Mouse (Mus musculus): Measurements from ENCODE around the gene Cfdp1. TPM values are rescaled to one million over a fixed set of nuclear protein-coding genes. Genes with fewer than 3 reads are reported as not detected.
"Not testable (repeated sequence)": the region's sequence is repeated elsewhere in the genome, so short reads cannot be mapped to it uniquely, and the experiment has no call there.

The Cfdp1 gene
- polyA plus RNA-seq, 1 experiment from 2014 or later = 217 TPM

- H3K27me3 ChIP-seq (ENCODE audit: insufficient read depth, poor library complexity, severe bottlenecking) = no peaks in the 10 kb centered on the region
- peaks cover 11% of the 10 kb centered on the region; the same call in 1 of the 2 replicates for H3K4me1 ChIP-seq
- no peaks in the 10 kb centered on the region for H3K9me3 ChIP-seq
- H3K27ac ChIP-seq = peak within 1 kb of the TSS; percentile 96
- peak within 1 kb of the TSS; percentile 84 for H3K4me3 ChIP-seq
- WGBS = under 1% methylated on average over 51 of the region's 53 CpGs
- no peaks in the 10 kb centered on the region for H3K36me3 ChIP-seq
- peak; percentile 99 for DNase-seq (ENCODE audit: low spot score)
Observed at GRCm38 (mm10) chr8:111876355-111876948, 22.4 kb upstream of the Cfdp1 start, which contains the start of gene Tmem170. TSS of gene Tmem170 (minus strand) at chr8:111876750.

GRCm38 (mm10) chr8:111875758-111876157 lies 21.7 kb upstream of the Cfdp1 start:
- no peaks in the 10 kb centered on the region for H3K9me3 ChIP-seq
- H3K27ac ChIP-seq = peak overlapping the region; percentile 96
- DNase-seq (ENCODE audit: low spot score) = no peak
- H3K27me3 ChIP-seq (ENCODE audit: insufficient read depth, poor library complexity, severe bottlenecking) = no peaks in the 10 kb centered on the region
- 19% methylated on average over 9 of the region's 9 CpGs for WGBS
- H3K4me3 ChIP-seq = peak overlapping the region; percentile 84
- H3K4me1 ChIP-seq = peaks cover 11% of the 10 kb centered on the region; the same call in 1 of the 2 replicates
- no peaks in the 10 kb centered on the region for H3K36me3 ChIP-seq

GRCm38 (mm10) chr8:111871278-111871677 lies 17.2 kb upstream of the Cfdp1 start:
- 81% methylated on average over 3 of the region's 3 CpGs for WGBS
- H3K36me3 ChIP-seq = peaks cover 10% of the 10 kb centered on the region; the same call in 1 of the 2 replicates
- no peak overlapping the region for H3K4me3 ChIP-seq
- no peak overlapping the region for H3K27ac ChIP-seq
- peaks cover 11% of the 10 kb centered on the region; the same call in 1 of the 2 replicates for H3K4me1 ChIP-seq
- no peak for DNase-seq (ENCODE audit: low spot score)
- H3K27me3 ChIP-seq (ENCODE audit: insufficient read depth, poor library complexity, severe bottlenecking) = no peaks in the 10 kb centered on the region
- no peaks in the 10 kb centered on the region for H3K9me3 ChIP-seq

GRCm38 (mm10) chr8:111870379-111870778 lies 16.3 kb upstream of the Cfdp1 start:
- Histone ChIP-seq H3K27ac (no peak overlapping the region), H3K4me3 (no peak overlapping the region), H3K4me1 (0 out of 2 replicates have a peak, but pooled peaks cover 3% of the 10 kb centered on the region), H3K36me3 (peaks cover 19% of the 10 kb centered on the region), H3K9me3 (no peaks in the 10 kb centered on the region), H3K27me3 (ENCODE audit: insufficient read depth, poor library complexity, severe bottlenecking) (no peaks in the 10 kb centered on the region)
- 74% methylated on average over 3 of the region's 3 CpGs for WGBS
- no peak for DNase-seq (ENCODE audit: low spot score)

GRCm38 (mm10) chr8:111868664-111869063 lies 14.6 kb upstream of the Cfdp1 start:
- H3K4me3 ChIP-seq = no peak overlapping the region
- 0 out of 2 replicates have a peak, but pooled peaks cover 3% of the 10 kb centered on the region for H3K4me1 ChIP-seq
- no peaks in the 10 kb centered on the region for H3K9me3 ChIP-seq
- 58% methylated on average over 2 of the region's 2 CpGs for WGBS
- peaks cover 19% of the 10 kb centered on the region for H3K36me3 ChIP-seq
- no peaks in the 10 kb centered on the region for H3K27me3 ChIP-seq (ENCODE audit: insufficient read depth, poor library complexity, severe bottlenecking)
- no peak for DNase-seq (ENCODE audit: low spot score)
- H3K27ac ChIP-seq = no peak overlapping the region

- DNase-seq (ENCODE audit: low spot score) = no peak
- 81% methylated on average over 6 of the region's 6 CpGs for WGBS
- Histone ChIP-seq H3K36me3 (peaks cover 23% of the 10 kb centered on the region), H3K9me3 (no peaks in the 10 kb centered on the region), H3K4me3 (no peak overlapping the region), H3K27me3 (ENCODE audit: insufficient read depth, poor library complexity, severe bottlenecking) (no peaks in the 10 kb centered on the region), H3K27ac (no peak overlapping the region), H3K4me1 (no peaks in the 10 kb centered on the region)
Observed at GRCm38 (mm10) chr8:111865857-111866256, 11.8 kb upstream of the Cfdp1 start.

GRCm38 (mm10) chr8:111865130-111865852 lies 11.2 kb upstream of the Cfdp1 start:
- Histone ChIP-seq H3K4me3 (no peak overlapping the region), H3K4me1 (no peaks in the 10 kb centered on the region), H3K9me3 (no peaks in the 10 kb centered on the region), H3K27me3 (ENCODE audit: insufficient read depth, poor library complexity, severe bottlenecking) (no peaks in the 10 kb centered on the region), H3K36me3 (peaks cover 25% of the 10 kb centered on the region), H3K27ac (no peak overlapping the region)
- DNase-seq (ENCODE audit: low spot score) = no peak
- 84% methylated on average over 8 of the region's 8 CpGs for WGBS

- no peak overlapping the region for H3K4me3 ChIP-seq
- no peaks in the 10 kb centered on the region for H3K27me3 ChIP-seq (ENCODE audit: insufficient read depth, poor library complexity, severe bottlenecking)
- no peaks in the 10 kb centered on the region for H3K4me1 ChIP-seq
- no peak overlapping the region for H3K27ac ChIP-seq
- H3K9me3 ChIP-seq = no peaks in the 10 kb centered on the region
- no peak for DNase-seq (ENCODE audit: low spot score)
- WGBS = 87% methylated on average over 8 of the region's 8 CpGs
- peaks cover 22% of the 10 kb centered on the region for H3K36me3 ChIP-seq
Observed at GRCm38 (mm10) chr8:111864648-111865047, 10.6 kb upstream of the Cfdp1 start.

GRCm38 (mm10) chr8:111863280-111863679 lies 9.2 kb upstream of the Cfdp1 start:
- Histone ChIP-seq H3K4me3 (no peak overlapping the region), H3K4me1 (no peaks in the 10 kb centered on the region), H3K9me3 (no peaks in the 10 kb centered on the region), H3K27me3 (ENCODE audit: insufficient read depth, poor library complexity, severe bottlenecking) (no peaks in the 10 kb centered on the region), H3K36me3 (peaks cover 18% of the 10 kb centered on the region), H3K27ac (no peak overlapping the region)
- no peak for DNase-seq (ENCODE audit: low spot score)
- WGBS = 78% methylated on average over 4 of the region's 4 CpGs

- WGBS = 85% methylated on average over 12 of the region's 12 CpGs
- Histone ChIP-seq H3K27ac (no peak overlapping the region), H3K4me1 (peaks cover 12% of the 10 kb centered on the region), H3K36me3 (0 out of 2 replicates have a peak, but pooled peaks cover 2% of the 10 kb centered on the region), H3K9me3 (no peaks in the 10 kb centered on the region), H3K4me3 (no peak overlapping the region), H3K27me3 (ENCODE audit: insufficient read depth, poor library complexity, severe bottlenecking) (no peaks in the 10 kb centered on the region)
- DNase-seq (ENCODE audit: low spot score) = no peak
Observed at GRCm38 (mm10) chr8:111855977-111856376, 1.9 kb upstream of the Cfdp1 start.

- WGBS = 53% methylated on average over 12 of the region's 12 CpGs
- not testable (repeated sequence) for H3K27me3 ChIP-seq (ENCODE audit: insufficient read depth, poor library complexity, severe bottlenecking); DNase-seq (ENCODE audit: low spot score); H3K9me3 ChIP-seq; H3K36me3 ChIP-seq; H3K27ac ChIP-seq
- peak overlapping the region; percentile 91 for H3K4me3 ChIP-seq
- peaks cover 16% of the 10 kb centered on the region for H3K4me1 ChIP-seq
Observed at GRCm38 (mm10) chr8:111853219-111853618, 872 bp downstream of the Cfdp1 start.

- no peaks in the 10 kb centered on the region for H3K27me3 ChIP-seq (ENCODE audit: insufficient read depth, poor library complexity, severe bottlenecking)
- WGBS = 93% methylated on average over 6 of the region's 6 CpGs
- DNase-seq (ENCODE audit: low spot score) = no peak
- H3K27ac ChIP-seq = no peak overlapping the region
- H3K36me3 ChIP-seq = peaks cover 30% of the 10 kb centered on the region
- no peak overlapping the region for H3K4me3 ChIP-seq
- peaks cover 11% of the 10 kb centered on the region for H3K4me1 ChIP-seq
- no peaks in the 10 kb centered on the region for H3K9me3 ChIP-seq
Observed at GRCm38 (mm10) chr8:111846746-111847145, 7.3 kb downstream of the Cfdp1 start.

- 0 out of 2 replicates have a peak, but pooled peaks cover 6% of the 10 kb centered on the region for H3K4me1 ChIP-seq
- no peaks in the 10 kb centered on the region for H3K9me3 ChIP-seq
- no peaks in the 10 kb centered on the region for H3K27me3 ChIP-seq (ENCODE audit: insufficient read depth, poor library complexity, severe bottlenecking)
- peaks cover 56% of the 10 kb centered on the region for H3K36me3 ChIP-seq
- no peak overlapping the region for H3K27ac ChIP-seq
- 58% methylated on average over 1 of the region's 1 CpGs for WGBS
- no peak for DNase-seq (ENCODE audit: low spot score)
- no peak overlapping the region for H3K4me3 ChIP-seq
Observed at GRCm38 (mm10) chr8:111835540-111835939, 18.6 kb downstream of the Cfdp1 start.
